Mouse (Mus musculus) midbrain, embryonic 12.5 days (tissue): ENCODE measurements around the gene Smo. TPM values are rescaled to one million over a fixed set of nuclear protein-coding genes. Genes with fewer than 3 reads are reported as not detected.
A peak's percentile ranks its signal among the peaks of the same experiment; 100 is the strongest.

Experiments used
- ATAC-seq: fragments of 200-750 bp; cut with Nextera tagmentation; 2 replicates; pipeline ENCODE4 v1.8.0; 2017; ENCODE audit warnings: low read depth, moderate TSS enrichment, moderate library complexity; ENCODE audit not compliant: low FRiP score
- H3K27ac ChIP-seq: fragments of 300-500 bp; sonication (generic); replicated peaks from 2 replicates; pipeline ENCODE4 v1.5.1; 2016; ENCODE audit warnings: mild to moderate bottlenecking
- H3K27me3 ChIP-seq: fragments of 300-500 bp; sonication (generic); 2 replicates; pipeline ENCODE4 v1.6.1; 2016; ENCODE audit warnings: mild to moderate bottlenecking
- H3K36me3 ChIP-seq: fragments of 300-500 bp; sonication (generic); 2 replicates; pipeline ENCODE4 v1.6.1; 2016
- H3K4me1 ChIP-seq: fragments of 300-500 bp; sonication (generic); 2 replicates; pipeline ENCODE4 v1.6.1; 2016
- H3K4me2 ChIP-seq: fragments of 300-500 bp; sonication (generic); replicated peaks from 2 replicates; pipeline ENCODE4 v1.6.1; 2016; ENCODE audit warnings: mild to moderate bottlenecking, moderate library complexity
- H3K4me3 ChIP-seq: fragments of 300-500 bp; sonication (generic); 2 replicates; pipeline ENCODE4 v1.5.1; 2016; ENCODE audit warnings: mild to moderate bottlenecking
- H3K9ac ChIP-seq: fragments of 300-500 bp; sonication (generic); replicated peaks from 2 replicates; pipeline ENCODE4 v1.6.1; 2016; ENCODE audit warnings: mild to moderate bottlenecking, moderate library complexity
- H3K9me3 ChIP-seq: fragments of 300-500 bp; sonication (generic); 2 replicates; pipeline ENCODE4 v1.6.1; 2016; ENCODE audit warnings: mild to moderate bottlenecking
- WGBS: fragments of 180-500 bp; shearing (Covaris S2); methylation state at CpG from one replicate; pipeline ENCODE4 v1.1.7; 2016; 5-methylcytosine and 5-hydroxymethylcytosine counted together
- polyA plus RNA-seq: library from polyadenylated mRNA; unstranded; fragments of >200 nt; fragmentation: Nextera tagmentation; extraction: Ambion mirVana; gene quantifications from 2 replicates; pipeline ENCODE4 v1.2.1, GENCODE M21; 2016

The Smo gene
- polyA plus RNA-seq, 1 experiment from 2014 or later, result 46.3 TPM

DNA sequence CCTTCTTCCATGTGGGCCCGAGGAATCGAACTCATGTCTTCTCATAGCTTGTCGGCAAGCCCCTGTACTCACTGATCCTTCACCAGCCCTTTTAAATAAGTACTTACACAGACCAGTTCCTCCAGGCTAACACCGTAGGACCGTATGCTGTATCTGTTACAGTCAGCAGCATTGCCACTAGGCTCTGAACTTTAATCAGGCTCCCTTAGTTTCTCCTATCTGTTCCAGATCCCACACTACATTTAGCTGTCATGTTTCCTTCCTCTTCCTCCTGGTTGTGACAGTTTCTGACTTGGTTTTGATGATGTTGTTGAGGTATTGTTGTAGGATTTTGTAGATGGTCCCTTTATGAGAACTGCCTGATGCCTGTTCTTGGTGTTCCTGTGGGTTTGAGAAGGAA lies 31.2 kb upstream of the Smo start:
- no peak for ATAC-seq
- Histone ChIP-seq H3K4me2 (no peak overlapping the region), H3K27ac (no peak overlapping the region), H3K4me1 (peaks cover 24% of the 10 kb centered on the region), H3K4me3 (no peak overlapping the region), H3K27me3 (peaks cover 14% of the 10 kb centered on the region; the same call in 1 of the 2 replicates), H3K9ac (no peak overlapping the region), H3K36me3 (no peaks in the 10 kb centered on the region), H3K9me3 (no peaks in the 10 kb centered on the region)
- 83% methylated on average over 5 of the region's 5 CpGs for WGBS

GRCm38 (mm10) chr6:29707902-29708301 lies 27.4 kb upstream of the Smo start:
- Histone ChIP-seq H3K4me2 (no peak overlapping the region), H3K27ac (peak overlapping the region; percentile 52), H3K4me3 (no peak overlapping the region)

DNA sequence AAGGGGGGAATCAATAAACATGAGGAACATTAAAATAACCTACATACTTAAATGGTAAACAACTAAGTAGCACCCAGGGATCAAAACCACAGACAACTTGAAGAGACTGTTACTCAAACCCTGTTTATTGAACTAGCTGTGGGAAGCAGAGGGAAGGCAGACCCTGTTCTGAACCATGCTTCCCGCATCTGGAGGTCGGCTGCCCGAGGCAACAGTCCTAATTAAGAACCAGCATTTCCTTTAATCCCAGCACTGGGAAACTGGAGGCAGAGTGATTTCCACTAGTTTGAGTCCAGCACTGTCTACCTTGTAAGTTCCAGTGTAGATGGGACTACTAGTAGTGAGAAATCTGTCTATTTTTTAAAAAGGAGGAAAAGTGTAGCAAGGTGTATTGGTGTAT lies 24.0 kb upstream of the Smo start:
- Histone ChIP-seq H3K4me3 (no peak overlapping the region), H3K36me3 (no peaks in the 10 kb centered on the region), H3K9me3 (no peaks in the 10 kb centered on the region), H3K27me3 (peaks cover 17% of the 10 kb centered on the region), H3K9ac (no peak overlapping the region), H3K4me1 (peaks cover 28% of the 10 kb centered on the region), H3K27ac (no peak overlapping the region), H3K4me2 (no peak overlapping the region)
- ATAC-seq, result no peak
- 62% methylated on average over 3 of the region's 3 CpGs for WGBS

More at GRCm38 (mm10) chr6:29707902-29708301, 27.4 kb upstream of the Smo start:
- H3K27me3 ChIP-seq, result peaks cover 27% of the 10 kb centered on the region
- peaks cover 28% of the 10 kb centered on the region for H3K4me1 ChIP-seq
- 0 out of 2 replicates have a peak overlapping the region, but pooled peaks have one; percentile 0 for H3K9ac ChIP-seq
- H3K36me3 ChIP-seq, result no peaks in the 10 kb centered on the region
- WGBS, result 2% methylated on average over 2 of the region's 2 CpGs
- ATAC-seq, result peak; percentile 89
- H3K9me3 ChIP-seq, result no peaks in the 10 kb centered on the region

- H3K36me3 ChIP-seq, result no peaks in the 10 kb centered on the region
- no peak overlapping the region for H3K27ac ChIP-seq
- ATAC-seq, result 0 out of 2 replicates have a peak, but pooled peaks have one; percentile 17
- H3K4me2 ChIP-seq, result no peak overlapping the region
- WGBS, result 49% methylated on average over 3 of the region's 3 CpGs
- H3K9me3 ChIP-seq, result no peaks in the 10 kb centered on the region
- H3K27me3 ChIP-seq, result peaks cover 20% of the 10 kb centered on the region
- H3K4me1 ChIP-seq, result peaks cover 21% of the 10 kb centered on the region
- H3K9ac ChIP-seq, result no peak overlapping the region
- no peak overlapping the region for H3K4me3 ChIP-seq
Measured at GRCm38 (mm10) chr6:29712011-29712584, 23.2 kb upstream of the Smo start.

- H3K4me3 ChIP-seq, result no peak overlapping the region
- no peak for ATAC-seq
- no peak overlapping the region for H3K9ac ChIP-seq
- no peak overlapping the region for H3K4me2 ChIP-seq
- WGBS, result 82% methylated on average over 10 of the region's 10 CpGs
- no peaks in the 10 kb centered on the region for H3K36me3 ChIP-seq
- H3K27ac ChIP-seq, result no peak overlapping the region
- peaks cover 31% of the 10 kb centered on the region for H3K27me3 ChIP-seq
- peaks cover 14% of the 10 kb centered on the region for H3K4me1 ChIP-seq
- H3K9me3 ChIP-seq, result no peaks in the 10 kb centered on the region
Measured at GRCm38 (mm10) chr6:29716624-29717365, 18.5 kb upstream of the Smo start.

DNA sequence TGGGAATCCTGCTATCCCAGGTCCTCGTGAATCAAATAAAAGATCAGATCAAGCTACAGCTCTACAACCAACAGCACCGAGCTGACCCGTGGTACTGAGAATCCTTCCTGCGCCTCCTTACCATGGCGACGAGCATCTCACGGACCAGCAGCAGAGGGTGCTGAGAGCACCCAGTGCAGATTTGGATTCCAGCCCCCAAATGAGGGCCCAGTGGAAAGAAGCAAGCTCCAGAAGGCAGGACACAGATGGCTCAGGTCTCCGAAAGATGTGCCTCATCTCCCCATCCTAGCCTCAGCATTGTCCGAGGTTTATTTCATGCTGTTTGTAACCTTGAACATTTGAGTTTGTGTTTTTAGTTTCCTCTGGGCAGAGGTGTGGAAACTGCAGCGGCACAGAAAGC lies 17.8 kb upstream of the Smo start:
- H3K9ac ChIP-seq, result no peak overlapping the region
- peak overlapping the region; percentile 13; the same call in 1 of the 2 replicates for H3K4me2 ChIP-seq
- H3K4me3 ChIP-seq, result no peak overlapping the region
- no peak for ATAC-seq
- no peak overlapping the region for H3K27ac ChIP-seq
- peaks cover 31% of the 10 kb centered on the region for H3K27me3 ChIP-seq
- H3K36me3 ChIP-seq, result no peaks in the 10 kb centered on the region
- H3K4me1 ChIP-seq, result peaks cover 14% of the 10 kb centered on the region
- no peaks in the 10 kb centered on the region for H3K9me3 ChIP-seq
- WGBS, result 53% methylated on average over 10 of the region's 10 CpGs

DNA sequence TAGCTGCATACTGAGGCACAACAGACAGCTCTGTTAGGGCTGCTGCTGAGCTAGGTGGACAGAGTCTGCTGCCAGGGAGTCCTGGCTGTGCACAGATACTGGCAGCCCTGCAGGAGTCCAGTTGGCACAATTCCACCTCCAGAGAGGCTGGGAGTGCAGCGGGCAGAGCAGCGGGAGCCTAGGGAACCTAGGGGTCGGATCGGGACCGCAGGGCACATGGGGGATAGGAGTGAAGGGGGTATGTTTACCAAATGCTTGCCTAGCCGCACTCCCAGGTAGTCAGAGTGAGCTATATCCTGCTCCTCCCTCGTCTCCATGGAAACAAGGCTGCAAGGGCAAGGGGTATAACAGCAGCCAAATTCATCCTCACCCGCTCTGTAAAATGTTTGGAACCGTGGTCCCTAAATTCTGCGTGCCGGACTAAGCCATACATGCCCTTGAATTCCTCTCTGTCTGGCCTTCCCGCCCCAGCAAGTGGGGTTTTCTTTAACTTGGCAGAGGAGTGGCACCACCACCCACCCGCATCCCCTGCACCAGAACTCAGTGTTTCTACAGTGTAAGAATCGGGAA lies 17.3 kb upstream of the Smo start:
- no peak overlapping the region for H3K4me3 ChIP-seq
- H3K4me2 ChIP-seq, result peak overlapping the region; percentile 13; the same call in 1 of the 2 replicates
- H3K9me3 ChIP-seq, result no peaks in the 10 kb centered on the region
- WGBS, result 21% methylated on average over 14 of the region's 14 CpGs
- peaks cover 31% of the 10 kb centered on the region for H3K27me3 ChIP-seq
- no peak overlapping the region for H3K9ac ChIP-seq
- H3K36me3 ChIP-seq, result no peaks in the 10 kb centered on the region
- peak; percentile 44; the same call in 1 of the 2 replicates for ATAC-seq
- no peak overlapping the region for H3K27ac ChIP-seq
- peaks cover 14% of the 10 kb centered on the region for H3K4me1 ChIP-seq

GRCm38 (mm10) chr6:29718894-29719329 lies 16.4 kb upstream of the Smo start:
- Histone ChIP-seq H3K4me2 (peak overlapping the region; percentile 52), H3K36me3 (no peaks in the 10 kb centered on the region), H3K9ac (peak overlapping the region; percentile 45), H3K27ac (no peak overlapping the region), H3K9me3 (no peaks in the 10 kb centered on the region), H3K27me3 (peaks cover 31% of the 10 kb centered on the region), H3K4me1 (peaks cover 14% of the 10 kb centered on the region), H3K4me3 (peak overlapping the region; percentile 32)
- peak; percentile 70 for ATAC-seq
- under 1% methylated on average over 15 of the region's 15 CpGs for whole genome bisulfite sequencing

DNA sequence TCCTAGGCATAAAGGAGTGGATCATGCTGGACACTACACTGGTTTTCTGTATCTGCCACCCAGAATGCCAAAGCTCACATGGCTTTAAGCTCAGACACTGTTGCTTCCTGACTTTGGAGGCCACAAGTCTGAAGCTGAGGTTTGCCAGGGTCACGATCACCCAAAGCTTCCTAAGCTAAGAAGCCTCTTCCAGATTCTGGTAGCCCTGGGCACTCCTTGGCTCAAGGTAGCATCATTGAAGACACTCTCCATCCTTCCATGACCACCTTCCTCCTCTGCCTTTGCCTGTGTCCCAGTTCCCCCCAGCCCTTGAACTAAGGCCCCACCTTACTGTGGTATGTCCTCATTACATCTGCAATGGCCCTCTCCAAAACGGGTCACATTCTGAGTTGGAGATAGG lies 13.4 kb upstream of the Smo start:
- H3K9ac ChIP-seq, result no peak overlapping the region
- WGBS, result 76% methylated on average over 2 of the region's 2 CpGs
- no peak overlapping the region for H3K4me3 ChIP-seq
- H3K4me1 ChIP-seq, result peaks cover 14% of the 10 kb centered on the region
- H3K9me3 ChIP-seq, result no peaks in the 10 kb centered on the region
- H3K27ac ChIP-seq, result no peak overlapping the region
- H3K4me2 ChIP-seq, result no peak overlapping the region
- peaks cover 27% of the 10 kb centered on the region for H3K27me3 ChIP-seq
- no peak for ATAC-seq
- H3K36me3 ChIP-seq, result no peaks in the 10 kb centered on the region

DNA sequence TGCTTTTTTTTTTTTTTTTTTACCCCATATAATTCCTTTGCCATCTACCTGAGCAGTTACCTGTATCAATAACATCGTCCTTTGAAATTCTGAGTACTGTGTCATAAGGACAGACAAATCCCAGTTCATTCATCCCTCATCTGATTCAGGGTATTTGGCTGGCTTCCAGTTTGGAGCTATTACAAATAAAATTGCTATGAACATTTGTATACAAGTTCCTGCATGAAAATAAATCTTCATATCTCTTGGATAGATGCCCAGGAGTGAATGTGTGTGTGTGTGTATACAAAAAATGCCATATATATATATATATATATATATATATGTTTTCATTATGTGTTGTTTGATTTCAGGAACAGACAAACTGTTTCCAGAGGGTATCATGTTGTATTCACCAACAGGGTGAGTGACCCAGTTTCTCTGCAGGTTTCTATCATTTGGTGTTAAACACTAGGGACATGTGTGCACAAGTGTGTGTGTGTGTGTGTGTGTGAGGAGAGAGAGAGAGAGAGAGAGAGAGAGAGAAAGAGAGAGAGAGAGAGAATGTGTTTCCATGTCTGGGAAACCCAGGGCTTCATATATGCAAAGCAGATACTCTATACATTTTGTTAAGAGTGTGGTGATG lies 8.6 kb upstream of the Smo start:
- no peak overlapping the region for H3K4me2 ChIP-seq
- no peaks in the 10 kb centered on the region for H3K27me3 ChIP-seq
- 72% methylated on average over 1 of the region's 1 CpGs for WGBS
- no peak overlapping the region for H3K9ac ChIP-seq
- no peak overlapping the region for H3K4me3 ChIP-seq
- ATAC-seq, result no peak
- no peaks in the 10 kb centered on the region for H3K9me3 ChIP-seq
- H3K36me3 ChIP-seq, result no peaks in the 10 kb centered on the region
- H3K27ac ChIP-seq, result no peak overlapping the region
- H3K4me1 ChIP-seq, result no peaks in the 10 kb centered on the region

DNA sequence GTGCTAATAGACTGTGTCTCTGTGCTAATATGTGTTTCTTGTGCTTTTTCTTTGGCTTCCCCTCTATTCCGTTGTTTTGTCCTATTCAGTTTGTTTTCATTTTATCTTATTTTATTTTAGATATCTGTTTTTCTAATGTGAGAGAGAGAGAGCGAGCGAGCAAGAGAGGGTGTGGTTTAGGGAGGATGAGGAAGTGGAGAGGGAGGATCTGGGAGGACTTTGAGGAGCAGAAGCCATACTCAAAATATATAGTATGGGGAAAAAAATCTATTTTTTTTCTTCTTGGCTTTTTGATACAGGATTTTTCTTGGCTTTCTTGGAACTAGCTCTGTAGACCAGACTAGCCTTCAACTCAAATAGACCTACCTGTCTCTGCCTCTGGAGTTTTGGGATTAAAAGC lies 7.3 kb upstream of the Smo start:
- Histone ChIP-seq H3K4me1 (no peaks in the 10 kb centered on the region), H3K9ac (no peak overlapping the region), H3K36me3 (no peaks in the 10 kb centered on the region), H3K27me3 (no peaks in the 10 kb centered on the region), H3K27ac (no peak overlapping the region), H3K4me3 (no peak overlapping the region), H3K9me3 (no peaks in the 10 kb centered on the region), H3K4me2 (no peak overlapping the region)
- 83% methylated on average over 3 of the region's 3 CpGs for WGBS
- no peak for ATAC-seq

- Histone ChIP-seq H3K9me3 (no peaks in the 10 kb centered on the region), H3K4me2 (no peak overlapping the region), H3K36me3 (no peaks in the 10 kb centered on the region), H3K9ac (no peak overlapping the region), H3K4me3 (no peak overlapping the region), H3K4me1 (no peaks in the 10 kb centered on the region), H3K27ac (no peak overlapping the region), H3K27me3 (no peaks in the 10 kb centered on the region)
- WGBS, result 78% methylated on average over 1 of the region's 1 CpGs
- ATAC-seq, result no peak
Measured at GRCm38 (mm10) chr6:29729491-29729890, 5.8 kb upstream of the Smo start.
